Mouse (Mus musculus) layer of hippocampus, adult 18-20 months (tissue): ENCODE measurements around the gene Mat1a. TPM values are rescaled to one million over a fixed set of nuclear protein-coding genes. Genes with fewer than 3 reads are reported as not detected.

Experiments used
- DNase-seq, 2 experiments: peaks; one replicate each; pipeline ENCODE4 v3.0.0; 2022; ENCODE audit warnings: low spot score in 2 of 2
- total RNA-seq, 2 experiments: library from RNA; stranded (reverse); gene quantifications; 2 replicates each; pipeline ENCODE4 v1.2.3; 2021

The Mat1a gene
- total RNA-seq, 2 experiments from 2014 or later = not detected

DNA sequence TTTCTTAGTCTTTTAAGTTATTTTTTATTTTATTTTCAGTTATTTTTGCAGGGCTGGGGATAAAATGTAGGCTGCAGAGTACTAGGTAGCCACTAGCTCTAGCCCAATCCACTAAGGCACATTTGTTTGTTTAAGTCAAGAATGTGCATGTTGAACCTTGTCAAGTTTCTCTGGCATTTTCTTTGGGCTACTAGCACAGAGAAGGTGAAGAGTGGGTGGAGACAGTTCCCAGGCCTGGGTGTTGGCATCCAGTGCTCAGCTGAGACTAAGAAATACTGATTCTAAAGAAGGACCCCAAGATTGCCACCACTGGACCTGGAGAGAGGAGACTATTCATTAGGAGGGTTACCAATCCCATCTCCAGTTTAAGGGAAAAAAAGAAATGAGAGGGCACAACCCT, 32.2 kb downstream of the Mat1a start:
- DNase-seq = no peak

DNA sequence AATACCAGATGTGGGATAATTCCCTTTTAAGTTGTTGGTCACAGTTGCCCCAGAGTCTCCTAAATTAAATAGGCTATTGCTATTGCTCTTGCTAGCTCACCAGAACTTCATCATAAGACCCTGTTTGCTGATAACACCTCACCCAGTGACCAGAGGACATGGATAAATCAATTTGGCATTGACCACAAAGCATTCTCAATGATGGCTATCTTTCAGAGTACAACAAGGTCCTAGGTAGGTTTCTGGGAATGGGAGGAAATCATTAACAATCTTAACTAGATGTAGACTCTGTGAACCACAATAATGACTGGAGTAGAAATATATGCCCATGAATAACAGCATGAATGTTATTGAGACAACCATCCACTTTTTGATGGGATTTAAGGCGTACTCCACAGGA, 35.9 kb downstream of the Mat1a start:
- DNase-seq = no peak

GRCm38 (mm10) chr14:41146035-41146434, 41.2 kb downstream of the Mat1a start:
- DNase-seq = no peak

DNA sequence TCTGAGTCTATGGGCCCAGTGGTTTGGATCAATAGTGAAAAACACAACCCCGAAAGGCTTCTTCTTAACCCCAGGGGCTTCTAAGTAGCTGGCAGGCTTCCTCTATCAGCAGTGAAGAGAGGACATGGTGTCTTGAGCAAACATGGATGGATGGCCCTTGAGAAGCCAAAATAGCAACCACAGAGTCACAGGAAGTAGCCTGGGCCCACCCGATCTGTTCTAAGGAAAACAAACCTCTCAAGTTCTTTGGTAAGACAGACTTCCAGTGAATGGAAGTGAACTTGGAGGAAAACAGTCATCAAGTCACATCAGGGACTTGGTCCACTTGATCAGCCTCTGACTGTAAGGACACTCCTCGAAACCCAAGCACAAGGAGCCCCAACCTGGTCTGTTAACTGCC, 42.1 kb downstream of the Mat1a start:
- DNase-seq = no peak

DNA sequence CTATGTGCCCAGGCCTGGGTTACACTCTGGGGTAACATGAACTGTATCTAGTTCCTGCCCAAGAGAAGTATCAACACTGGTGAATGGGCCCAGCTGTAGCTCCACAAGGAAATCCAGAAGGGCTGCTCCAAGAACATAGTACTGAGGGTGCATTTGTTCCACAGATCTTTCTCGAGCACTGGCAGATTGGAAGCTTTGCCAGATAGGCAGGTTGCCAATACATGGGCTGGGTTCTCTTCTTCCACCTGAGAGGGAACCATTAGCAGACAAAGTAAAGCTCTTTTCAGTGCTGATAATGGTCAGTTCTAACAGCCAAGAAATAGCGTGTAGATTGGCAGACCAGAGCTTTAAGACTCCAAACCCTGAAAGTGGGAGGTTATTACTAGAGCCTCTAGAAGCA, 42.5 kb downstream of the Mat1a start:
- no peak for DNase-seq

GRCm38 (mm10) chr14:41151220-41151898, 46.5 kb downstream of the Mat1a start, which contains the start of gene Mbl1:
Mbl1 (plus strand) TSS chr14:41151458.
- no peak for DNase-seq

- DNase-seq = no peak
These were observed 55.2 kb downstream of the Mat1a start for GRCm38 (mm10) chr14:41160076-41160475.

GRCm38 (mm10) chr14:41160743-41161142, 55.9 kb downstream of the Mat1a start:
- DNase-seq = no peak

DNA sequence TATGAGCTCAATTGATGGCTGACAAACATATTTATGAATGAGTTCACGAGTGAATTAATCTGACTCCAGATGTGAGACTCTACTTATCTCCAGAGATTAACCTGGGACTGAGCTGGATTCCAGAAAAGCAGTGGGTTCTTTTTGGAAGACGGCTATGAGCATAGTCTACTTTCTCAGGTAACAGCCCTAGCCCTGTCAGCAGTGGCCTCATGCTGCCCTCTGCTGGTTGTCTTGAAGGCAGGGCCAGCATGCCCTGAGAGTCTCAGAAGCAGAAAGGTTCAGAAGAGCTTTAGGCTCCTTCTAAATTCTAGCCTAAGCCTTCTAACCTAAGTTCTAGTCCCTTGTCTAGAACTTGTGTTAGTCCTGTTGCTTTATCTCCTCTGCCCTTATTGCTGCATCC, 57.8 kb downstream of the Mat1a start:
- peak; percentile 2 to 40 for DNase-seq

- DNase-seq = no peak
These were observed 62.4 kb downstream of the Mat1a start for GRCm38 (mm10) chr14:41167278-41167677.

GRCm38 (mm10) chr14:41168567-41168966, 63.7 kb downstream of the Mat1a start:
- DNase-seq = no peak

DNA sequence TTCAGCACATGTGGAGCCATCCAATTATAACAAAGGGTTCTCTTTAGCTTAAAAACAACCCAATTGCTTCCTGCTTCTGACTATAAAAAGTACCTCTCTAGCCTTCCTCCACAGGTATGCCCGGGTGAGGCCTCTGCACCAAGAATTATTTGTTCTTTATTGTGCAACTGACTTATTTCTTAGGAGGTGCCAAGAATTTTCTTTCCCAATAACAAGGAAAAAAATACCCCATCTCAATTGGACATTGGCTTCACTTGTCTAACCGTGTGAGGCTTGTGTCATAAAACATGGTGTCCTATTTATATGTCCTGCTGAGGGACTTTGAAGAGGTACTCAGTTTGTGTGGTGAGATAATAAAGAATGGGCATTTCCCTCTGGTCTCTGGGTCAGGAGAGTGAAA, 65.7 kb downstream of the Mat1a start:
- DNase-seq = no peak

Other genes with a start within 250 kb of the Mat1a start
- 1 to 10 TPM in 1 of 2 experiments, under 1 TPM in 1; 0.91 to 1.7 TPM for gene Sh2d4b, start 211.8 kb upstream of the Mat1a start, total RNA-seq
- gene Tspan14, start 138.2 kb upstream of the Mat1a start, total RNA-seq = 10 to 100 TPM; 30.5 to 33.7 TPM
- 100 to 1,000 TPM; 173 to 191 TPM for gene Fam213a, start 91.2 kb upstream of the Mat1a start, total RNA-seq
- gene Dydc2, start 35.8 kb upstream of the Mat1a start, total RNA-seq = 1 to 10 TPM in 1 of 2 experiments, under 1 TPM in 1; 0.71 to 1.6 TPM
- gene Dydc1, start 32.1 kb upstream of the Mat1a start, total RNA-seq = not detected
- not detected for gene Sftpa1, start 26.7 kb downstream of the Mat1a start, total RNA-seq
- gene Mbl1, start 46.4 kb downstream of the Mat1a start, total RNA-seq = not detected
- not detected for gene Sftpd, start 80.1 kb downstream of the Mat1a start, total RNA-seq
- not detected for gene Gm2832, start 173.8 kb downstream of the Mat1a start, total RNA-seq
- gene Gm5798, start 243.6 kb downstream of the Mat1a start, total RNA-seq = not detected